Mouse (Mus musculus): ENCODE data around the gene Map7d1. TPM values are rescaled to one million over a fixed set of nuclear protein-coding genes. Genes with fewer than 3 reads are reported as not detected.

Gene Map7d1
- 2.5 and 2.9 TPM in 2 replicates for polyA plus RNA-seq (2012)

- Histone ChIP-seq H3K36me3 (ENCODE audit: control insufficient read depth) (no peaks in the 10 kb centered on the region), H3K4me1 (ENCODE audit: control insufficient read depth) (peaks cover 75% of the 10 kb centered on the region), H3K27me3 (ENCODE audit: control insufficient read depth) (peaks cover 66% of the 10 kb centered on the region), H3K4me3 (replicated peaks) (peak within 1 kb of the TSS; percentile 79), H3K9me3 (ENCODE audit: control insufficient read depth, low read length) (no peaks in the 10 kb centered on the region)
- TF ChIP-seq TAL1 (IDR thresholded peaks at IDR 0.05; ENCODE audit: low read length): no peak
- TF ChIP-seq GATA1 (IDR thresholded peaks at IDR 0.05; ENCODE audit: low read length): no peak
These were observed at the start of gene Map7d1 for GRCm38 (mm10) chr4:126256131-126256791. TSS of gene Map7d1 (minus strand) at chr4:126256343.

GRCm38 (mm10) chr4:126305428-126305827 is 49.3 kb upstream of the Map7d1 start:
- Histone ChIP-seq H3K9me3 (ENCODE audit: control insufficient read depth, low read length) (peaks cover 8% of the 10 kb centered on the region), H3K4me3 (replicated peaks) (no peak overlapping the region), H3K4me1 (ENCODE audit: control insufficient read depth) (peaks cover 3% of the 10 kb centered on the region), H3K27me3 (ENCODE audit: control insufficient read depth) (peaks cover 57% of the 10 kb centered on the region), H3K36me3 (ENCODE audit: control insufficient read depth) (no peaks in the 10 kb centered on the region)
- no peak for TF ChIP-seq GATA1 (IDR thresholded peaks at IDR 0.05; ENCODE audit: low read length)
- TF ChIP-seq TAL1 (IDR thresholded peaks at IDR 0.05; ENCODE audit: low read length): no peak

- Histone ChIP-seq H3K9me3 (ENCODE audit: control insufficient read depth, low read length) (peaks cover 8% of the 10 kb centered on the region), H3K4me1 (ENCODE audit: control insufficient read depth) (no peaks in the 10 kb centered on the region), H3K4me3 (replicated peaks) (no peak overlapping the region), H3K27me3 (ENCODE audit: control insufficient read depth) (peaks cover 64% of the 10 kb centered on the region), H3K36me3 (ENCODE audit: control insufficient read depth) (no peaks in the 10 kb centered on the region)
- TF ChIP-seq TAL1 (IDR thresholded peaks at IDR 0.05; ENCODE audit: low read length) (no peak), GATA1 (IDR thresholded peaks at IDR 0.05; ENCODE audit: low read length) (no peak)
These were observed 47.7 kb upstream of the Map7d1 start for GRCm38 (mm10) chr4:126303877-126304276.

GRCm38 (mm10) chr4:126301584-126302309 is 45.6 kb upstream of the Map7d1 start:
- Histone ChIP-seq H3K4me3 (replicated peaks) (no peak overlapping the region), H3K4me1 (ENCODE audit: control insufficient read depth) (no peaks in the 10 kb centered on the region; the same call in 1 of the 2 replicates), H3K36me3 (ENCODE audit: control insufficient read depth) (no peaks in the 10 kb centered on the region), H3K9me3 (ENCODE audit: control insufficient read depth, low read length) (peaks cover 8% of the 10 kb centered on the region), H3K27me3 (ENCODE audit: control insufficient read depth) (peaks cover 77% of the 10 kb centered on the region)
- TF ChIP-seq GATA1 (IDR thresholded peaks at IDR 0.05; ENCODE audit: low read length) (no peak), TAL1 (IDR thresholded peaks at IDR 0.05; ENCODE audit: low read length) (no peak)

GRCm38 (mm10) chr4:126300916-126301583 is 44.9 kb upstream of the Map7d1 start:
- peaks cover 6% of the 10 kb centered on the region for H3K9me3 ChIP-seq (ENCODE audit: control insufficient read depth, low read length)
- H3K4me3 ChIP-seq (replicated peaks): no peak overlapping the region
- no peaks in the 10 kb centered on the region; the same call in 1 of the 2 replicates for H3K4me1 ChIP-seq (ENCODE audit: control insufficient read depth)
- peaks cover 82% of the 10 kb centered on the region for H3K27me3 ChIP-seq (ENCODE audit: control insufficient read depth)
- TF ChIP-seq TAL1 (IDR thresholded peaks at IDR 0.05; ENCODE audit: low read length) (no peak), GATA1 (IDR thresholded peaks at IDR 0.05; ENCODE audit: low read length) (no peak)
- H3K36me3 ChIP-seq (ENCODE audit: control insufficient read depth): no peaks in the 10 kb centered on the region

GRCm38 (mm10) chr4:126296617-126297101 is 40.5 kb upstream of the Map7d1 start:
- Histone ChIP-seq H3K4me1 (ENCODE audit: control insufficient read depth) (no peaks in the 10 kb centered on the region; the same call in 1 of the 2 replicates), H3K36me3 (ENCODE audit: control insufficient read depth) (no peaks in the 10 kb centered on the region), H3K27me3 (ENCODE audit: control insufficient read depth) (peaks cover 68% of the 10 kb centered on the region), H3K4me3 (replicated peaks) (no peak overlapping the region), H3K9me3 (ENCODE audit: control insufficient read depth, low read length) (0 out of 2 replicates have a peak, but pooled peaks cover 2% of the 10 kb centered on the region)
- TF ChIP-seq GATA1 (IDR thresholded peaks at IDR 0.05; ENCODE audit: low read length) (no peak), TAL1 (IDR thresholded peaks at IDR 0.05; ENCODE audit: low read length) (no peak)

GRCm38 (mm10) chr4:126295937-126296336 is 39.8 kb upstream of the Map7d1 start:
- Histone ChIP-seq H3K4me3 (replicated peaks) (no peak overlapping the region), H3K36me3 (ENCODE audit: control insufficient read depth) (no peaks in the 10 kb centered on the region), H3K27me3 (ENCODE audit: control insufficient read depth) (peaks cover 62% of the 10 kb centered on the region), H3K9me3 (ENCODE audit: control insufficient read depth, low read length) (no peaks in the 10 kb centered on the region), H3K4me1 (ENCODE audit: control insufficient read depth) (no peaks in the 10 kb centered on the region; the same call in 1 of the 2 replicates)
- TF ChIP-seq TAL1 (IDR thresholded peaks at IDR 0.05; ENCODE audit: low read length): no peak
- no peak for TF ChIP-seq GATA1 (IDR thresholded peaks at IDR 0.05; ENCODE audit: low read length)

- no peak overlapping the region for H3K4me3 ChIP-seq (replicated peaks)
- no peak for TF ChIP-seq GATA1 (IDR thresholded peaks at IDR 0.05; ENCODE audit: low read length)
- no peak for TF ChIP-seq TAL1 (IDR thresholded peaks at IDR 0.05; ENCODE audit: low read length)
- H3K4me1 ChIP-seq (ENCODE audit: control insufficient read depth): no peaks in the 10 kb centered on the region; the same call in 1 of the 2 replicates
- no peaks in the 10 kb centered on the region for H3K9me3 ChIP-seq (ENCODE audit: control insufficient read depth, low read length)
- H3K27me3 ChIP-seq (ENCODE audit: control insufficient read depth): peaks cover 60% of the 10 kb centered on the region
- no peaks in the 10 kb centered on the region for H3K36me3 ChIP-seq (ENCODE audit: control insufficient read depth)
These were observed 39.0 kb upstream of the Map7d1 start for GRCm38 (mm10) chr4:126295152-126295551.

- Histone ChIP-seq H3K27me3 (ENCODE audit: control insufficient read depth) (peaks cover 57% of the 10 kb centered on the region), H3K9me3 (ENCODE audit: control insufficient read depth, low read length) (no peaks in the 10 kb centered on the region; the same call in 1 of the 2 replicates), H3K36me3 (ENCODE audit: control insufficient read depth) (no peaks in the 10 kb centered on the region), H3K4me1 (ENCODE audit: control insufficient read depth) (peaks cover 3% of the 10 kb centered on the region), H3K4me3 (replicated peaks) (no peak overlapping the region)
- TF ChIP-seq GATA1 (IDR thresholded peaks at IDR 0.05; ENCODE audit: low read length): no peak
- no peak for TF ChIP-seq TAL1 (IDR thresholded peaks at IDR 0.05; ENCODE audit: low read length)
These were observed 35.1 kb upstream of the Map7d1 start for GRCm38 (mm10) chr4:126291196-126291595.

Measured in erythroblast, embryonic 14.5 days (primary cell).